Mouse (Mus musculus) MEL (cell line): ENCODE results near the gene Rps19.

Experiments
- CTCF ChIP-seq, 3 experiments: IDR thresholded peaks in 2 of 3; conservative IDR thresholded peaks in 1 of 3; 2 replicates each; pipeline ENCODE4 v1.5.1; 2011 to 2012; ENCODE audit warnings: low read length in 3 of 3, low read depth in 2 of 3, mild to moderate bottlenecking in 2 of 3, improper control_type of control experiment in 1 of 3, inconsistent platforms in 1 of 3, mixed read lengths in 1 of 3, moderate library complexity in 1 of 3; ENCODE audit not compliant: control insufficient read depth in 1 of 3, insufficient read depth in 1 of 3, poor library complexity in 1 of 3, severe bottlenecking in 1 of 3
- EP300 ChIP-seq, 2 experiments: IDR thresholded peaks; 2 replicates each; pipeline ENCODE4 v1.6.1; 2011; ENCODE audit warnings: improper control_type of control experiment in 2 of 2, low read length in 2 of 2, low read depth in 1 of 2, mild to moderate bottlenecking in 1 of 2
- NRF1 ChIP-seq: IDR thresholded peaks from 2 replicates; pipeline ENCODE4 v1.6.1; 2014; ENCODE audit warnings: low read depth, mild to moderate bottlenecking, inconsistent platforms, low read length, improper control_type of control experiment, moderate library complexity; ENCODE audit not compliant: poor library complexity, insufficient read depth, severe bottlenecking
- POLR2A ChIP-seq, 2 experiments: IDR thresholded peaks; 2 replicates each; pipeline ENCODE4 v1.6.1; 2011 to 2012; ENCODE audit warnings: low read length in 2 of 2, mild to moderate bottlenecking in 2 of 2, control low read depth in 1 of 2, improper control_type of control experiment in 1 of 2, low read depth in 1 of 2, moderate library complexity in 1 of 2; ENCODE audit not compliant: control insufficient read depth in 1 of 2, insufficient read depth in 1 of 2, poor library complexity in 1 of 2
- ZC3H11A ChIP-seq: IDR thresholded peaks from 2 replicates; pipeline ENCODE4 v1.6.1; 2012; ENCODE audit warnings: low read depth, mild to moderate bottlenecking, inconsistent platforms, low read length, improper control_type of control experiment

DNA sequence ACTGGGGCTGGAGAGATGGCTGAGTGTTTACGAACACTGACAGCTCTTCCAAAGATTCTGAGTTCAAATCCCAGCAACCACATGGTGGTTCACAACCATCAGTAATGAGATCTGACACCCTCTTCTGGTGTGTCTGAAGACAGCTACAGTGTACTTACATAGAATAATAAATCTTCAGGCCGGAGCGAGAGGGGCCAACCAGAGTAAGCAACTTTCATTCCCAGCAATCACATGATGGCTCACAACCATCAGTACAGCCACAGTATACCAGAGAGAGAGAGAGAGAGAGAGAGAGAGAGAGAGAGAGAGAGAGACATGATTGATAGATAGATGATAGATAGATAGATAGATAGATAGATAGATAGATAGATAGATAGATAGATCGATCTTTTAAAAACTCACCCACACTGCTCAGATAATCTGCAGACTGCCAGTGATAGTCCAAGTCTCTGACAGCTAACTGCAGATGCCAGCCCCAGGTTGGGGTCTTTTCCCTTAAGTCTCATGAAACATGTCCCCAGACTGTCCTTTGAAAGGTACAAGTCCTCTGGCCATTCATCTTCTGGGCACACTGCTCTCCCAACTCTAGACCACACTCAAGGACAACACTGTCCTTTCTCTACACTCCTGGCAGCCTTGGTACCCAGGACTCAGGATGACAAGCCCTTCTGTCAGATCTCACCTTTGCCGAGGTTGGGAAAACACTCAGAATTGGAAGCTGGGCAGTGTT, 32.4 kb upstream of the Rps19 start:
- no peak for TF ChIP-seq POLR2A (IDR thresholded peaks at IDR 0.05; ENCODE audit: control insufficient read depth in 1 of 2, insufficient read depth in 1 of 2, low read depth in 1 of 2, low read length in 2 of 2, poor library complexity in 1 of 2)
- no peak for TF ChIP-seq EP300 (IDR thresholded peaks at IDR 0.05; ENCODE audit: low read depth in 1 of 2, low read length in 2 of 2)
- TF ChIP-seq NRF1, result no peak
- no peak for TF ChIP-seq CTCF (IDR thresholded peaks at IDR 0.05 in 2 of 3, conservative IDR thresholded peaks at IDR 0.05 in 1 of 3; ENCODE audit: control insufficient read depth in 1 of 3, insufficient read depth in 1 of 3, low read depth in 2 of 3, low read length in 3 of 3, poor library complexity in 1 of 3, severe bottlenecking in 1 of 3)
- TF ChIP-seq ZC3H11A, result no peak
